Mouse (Mus musculus): Measurements from ENCODE around the gene Usp31. TPM values are rescaled to one million over a fixed set of nuclear protein-coding genes. Genes with fewer than 3 reads are reported as not detected.

The Usp31 gene
- polyA plus RNA-seq, 1 experiment: 0.67 TPM

GRCm38 (mm10) chr7:121697574-121697973 lies 9.5 kb downstream of the Usp31 start:
- Histone ChIP-seq H3K4me1 (ENCODE audit: control insufficient read depth, insufficient read depth, insufficient read length, low read length) (0 out of 2 replicates have a peak, but pooled peaks cover 2% of the 10 kb centered on the region), H3K27me3 (ENCODE audit: control insufficient read depth, insufficient read depth, low read length) (no peaks in the 10 kb centered on the region), H3K36me3 (ENCODE audit: control insufficient read depth, insufficient read depth, low read length) (no peaks in the 10 kb centered on the region), H3K4me3 (ENCODE audit: low read depth, low read length) (no peak overlapping the region), H3K27ac (ENCODE audit: insufficient read depth, low read depth, low read length) (no peak overlapping the region)
- WGBS: 65% methylated on average over 1 of the region's 1 CpGs
- no peak for TF ChIP-seq CTCF (IDR thresholded peaks at IDR 0.05; ENCODE audit: extremely low read depth, insufficient read length, insufficient replicate concordance, low read depth, low read length)
- no peak for TF ChIP-seq POLR2A (IDR thresholded peaks at IDR 0.05; ENCODE audit: low read depth, low read length)

- H3K27me3 ChIP-seq (ENCODE audit: control insufficient read depth, insufficient read depth, low read length): no peaks in the 10 kb centered on the region
- no peaks in the 10 kb centered on the region for H3K36me3 ChIP-seq (ENCODE audit: control insufficient read depth, insufficient read depth, low read length)
- TF ChIP-seq CTCF (IDR thresholded peaks at IDR 0.05; ENCODE audit: extremely low read depth, insufficient read length, insufficient replicate concordance, low read depth, low read length) (no peak), POLR2A (IDR thresholded peaks at IDR 0.05; ENCODE audit: low read depth, low read length) (no peak)
- H3K4me3 ChIP-seq (ENCODE audit: low read depth, low read length): no peak overlapping the region
- no peak overlapping the region for H3K27ac ChIP-seq (ENCODE audit: insufficient read depth, low read depth, low read length)
- H3K4me1 ChIP-seq (ENCODE audit: control insufficient read depth, insufficient read depth, insufficient read length, low read length): 0 out of 2 replicates have a peak, but pooled peaks cover 2% of the 10 kb centered on the region
These were observed 9.9 kb downstream of the Usp31 start for GRCm38 (mm10) chr7:121697170-121697569.

GRCm38 (mm10) chr7:121691803-121692202 lies 15.2 kb downstream of the Usp31 start:
- H3K27me3 ChIP-seq (ENCODE audit: control insufficient read depth, insufficient read depth, low read length): no peaks in the 10 kb centered on the region
- H3K27ac ChIP-seq (ENCODE audit: insufficient read depth, low read depth, low read length): no peak overlapping the region
- WGBS: 55% methylated on average over 2 of the region's 2 CpGs
- H3K4me1 ChIP-seq (ENCODE audit: control insufficient read depth, insufficient read depth, insufficient read length, low read length): no peaks in the 10 kb centered on the region
- no peaks in the 10 kb centered on the region for H3K36me3 ChIP-seq (ENCODE audit: control insufficient read depth, insufficient read depth, low read length)
- TF ChIP-seq POLR2A (IDR thresholded peaks at IDR 0.05; ENCODE audit: low read depth, low read length) (no peak), CTCF (IDR thresholded peaks at IDR 0.05; ENCODE audit: extremely low read depth, insufficient read length, insufficient replicate concordance, low read depth, low read length) (no peak)
- H3K4me3 ChIP-seq (ENCODE audit: low read depth, low read length): no peak overlapping the region

- Histone ChIP-seq H3K27ac (ENCODE audit: insufficient read depth, low read depth, low read length) (no peak overlapping the region), H3K4me1 (ENCODE audit: control insufficient read depth, insufficient read depth, insufficient read length, low read length) (no peaks in the 10 kb centered on the region), H3K4me3 (ENCODE audit: low read depth, low read length) (no peak overlapping the region), H3K36me3 (ENCODE audit: control insufficient read depth, insufficient read depth, low read length) (no peaks in the 10 kb centered on the region), H3K27me3 (ENCODE audit: control insufficient read depth, insufficient read depth, low read length) (no peaks in the 10 kb centered on the region)
- TF ChIP-seq CTCF (IDR thresholded peaks at IDR 0.05; ENCODE audit: extremely low read depth, insufficient read length, insufficient replicate concordance, low read depth, low read length) (no peak), POLR2A (IDR thresholded peaks at IDR 0.05; ENCODE audit: low read depth, low read length) (no peak)
These were observed 17.7 kb downstream of the Usp31 start for GRCm38 (mm10) chr7:121689338-121689737.

- TF ChIP-seq POLR2A (IDR thresholded peaks at IDR 0.05; ENCODE audit: low read depth, low read length) (no peak), CTCF (IDR thresholded peaks at IDR 0.05; ENCODE audit: extremely low read depth, insufficient read length, insufficient replicate concordance, low read depth, low read length) (no peak)
- no peaks in the 10 kb centered on the region for H3K36me3 ChIP-seq (ENCODE audit: control insufficient read depth, insufficient read depth, low read length)
- H3K27ac ChIP-seq (ENCODE audit: insufficient read depth, low read depth, low read length): no peak overlapping the region
- WGBS: 89% methylated on average over 5 of the region's 5 CpGs
- H3K4me1 ChIP-seq (ENCODE audit: control insufficient read depth, insufficient read depth, insufficient read length, low read length): no peaks in the 10 kb centered on the region
- no peaks in the 10 kb centered on the region for H3K27me3 ChIP-seq (ENCODE audit: control insufficient read depth, insufficient read depth, low read length)
- H3K4me3 ChIP-seq (ENCODE audit: low read depth, low read length): no peak overlapping the region
These were observed 21.7 kb downstream of the Usp31 start for GRCm38 (mm10) chr7:121685140-121685984.

GRCm38 (mm10) chr7:121681191-121681590 lies 25.9 kb downstream of the Usp31 start:
- Histone ChIP-seq H3K36me3 (ENCODE audit: control insufficient read depth, insufficient read depth, low read length) (peaks cover 5% of the 10 kb centered on the region; the same call in 1 of the 2 replicates), H3K27ac (ENCODE audit: insufficient read depth, low read depth, low read length) (no peak overlapping the region), H3K27me3 (ENCODE audit: control insufficient read depth, insufficient read depth, low read length) (no peaks in the 10 kb centered on the region), H3K4me3 (ENCODE audit: low read depth, low read length) (no peak overlapping the region), H3K4me1 (ENCODE audit: control insufficient read depth, insufficient read depth, insufficient read length, low read length) (no peaks in the 10 kb centered on the region)
- TF ChIP-seq CTCF (IDR thresholded peaks at IDR 0.05; ENCODE audit: extremely low read depth, insufficient read length, insufficient replicate concordance, low read depth, low read length): no peak
- no peak for TF ChIP-seq POLR2A (IDR thresholded peaks at IDR 0.05; ENCODE audit: low read depth, low read length)

- no peak overlapping the region for H3K4me3 ChIP-seq (ENCODE audit: low read depth, low read length)
- no peaks in the 10 kb centered on the region for H3K27me3 ChIP-seq (ENCODE audit: control insufficient read depth, insufficient read depth, low read length)
- H3K27ac ChIP-seq (ENCODE audit: insufficient read depth, low read depth, low read length): no peak overlapping the region
- H3K36me3 ChIP-seq (ENCODE audit: control insufficient read depth, insufficient read depth, low read length): peaks cover 7% of the 10 kb centered on the region
- no peak for TF ChIP-seq POLR2A (IDR thresholded peaks at IDR 0.05; ENCODE audit: low read depth, low read length)
- TF ChIP-seq CTCF (IDR thresholded peaks at IDR 0.05; ENCODE audit: extremely low read depth, insufficient read length, insufficient replicate concordance, low read depth, low read length): no peak
- 40% methylated on average over 4 of the region's 4 CpGs for WGBS
- no peaks in the 10 kb centered on the region for H3K4me1 ChIP-seq (ENCODE audit: control insufficient read depth, insufficient read depth, insufficient read length, low read length)
These were observed 29.8 kb downstream of the Usp31 start for GRCm38 (mm10) chr7:121677105-121677753.
